Mouse (Mus musculus): ENCODE data around the gene Bcl2l12.
A peak's percentile ranks its signal among the peaks of the same experiment; 100 is the strongest.

Gene Bcl2l12

DNA sequence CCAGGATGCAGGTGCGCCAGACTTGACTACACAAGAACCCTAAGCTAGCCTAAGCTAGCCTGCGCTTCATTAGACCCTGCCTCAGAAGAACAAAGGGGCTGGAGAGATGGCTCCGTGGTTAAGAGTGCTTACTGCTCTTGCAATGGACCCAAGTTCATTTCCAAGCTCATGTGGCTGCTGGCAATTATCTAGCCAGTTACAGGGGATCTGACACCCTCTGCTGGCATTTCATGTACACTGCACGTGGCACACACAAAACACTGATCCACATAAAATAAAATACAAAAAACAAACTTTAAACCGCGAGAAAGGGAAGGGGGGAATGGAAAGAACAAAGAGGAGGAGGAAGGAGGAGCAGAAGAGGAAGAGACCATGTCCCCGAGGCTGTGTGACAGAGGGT lies 40.3 kb downstream of the Bcl2l12 start:
- DNase-seq = peak; percentile 65

DNA sequence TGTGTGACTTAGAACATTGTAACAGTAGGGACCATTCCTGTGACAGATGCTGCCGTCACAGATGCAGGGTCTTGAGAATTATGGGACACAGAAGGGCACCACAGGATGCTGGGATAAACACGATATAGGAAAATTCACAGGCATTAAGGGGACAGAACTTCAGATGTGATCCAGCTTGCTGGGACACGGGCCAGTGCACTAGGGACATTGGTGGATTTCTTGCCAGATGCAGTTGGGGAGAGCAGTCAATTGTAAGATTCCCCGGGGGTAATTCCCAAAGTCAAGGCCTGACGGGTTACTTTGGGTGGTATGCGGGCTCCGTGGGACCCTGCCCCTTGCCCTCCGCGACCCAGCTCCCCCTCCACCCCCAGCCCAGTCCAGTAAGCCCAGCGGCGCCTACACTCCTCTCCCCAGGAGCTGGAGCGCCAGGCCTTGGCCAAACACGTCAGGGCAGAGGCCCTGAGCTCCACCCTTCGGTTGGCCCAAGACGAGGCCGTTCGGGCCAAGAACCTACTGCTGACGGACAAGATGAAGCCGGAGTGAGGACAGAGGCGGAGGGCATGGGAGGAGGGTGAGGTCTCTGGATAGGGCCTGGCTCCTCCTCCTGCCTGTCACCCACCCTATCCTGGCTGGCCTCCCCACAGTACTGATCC lies 41.2 kb downstream of the Bcl2l12 start:
- no peak for DNase-seq

DNA sequence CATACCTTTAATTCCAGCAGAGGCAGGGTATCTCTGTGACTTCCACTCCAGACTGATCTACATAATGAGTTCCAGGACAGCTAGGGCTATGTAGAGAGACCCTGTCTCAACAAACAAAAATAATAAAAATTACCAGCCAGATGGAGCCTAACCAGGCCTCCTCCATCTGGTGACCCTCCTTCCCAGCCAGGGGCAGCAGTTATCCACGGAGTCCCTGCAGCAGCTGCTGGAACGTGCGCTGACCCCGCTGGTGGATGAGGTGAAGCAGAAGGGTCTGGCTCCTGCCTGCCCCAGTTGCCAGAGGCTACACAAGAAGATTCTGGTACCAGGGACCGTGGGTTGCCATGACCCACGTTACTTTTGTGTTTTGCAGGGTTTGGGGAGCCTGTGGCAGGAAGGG lies 42.2 kb downstream of the Bcl2l12 start:
- no peak for DNase-seq

DNA sequence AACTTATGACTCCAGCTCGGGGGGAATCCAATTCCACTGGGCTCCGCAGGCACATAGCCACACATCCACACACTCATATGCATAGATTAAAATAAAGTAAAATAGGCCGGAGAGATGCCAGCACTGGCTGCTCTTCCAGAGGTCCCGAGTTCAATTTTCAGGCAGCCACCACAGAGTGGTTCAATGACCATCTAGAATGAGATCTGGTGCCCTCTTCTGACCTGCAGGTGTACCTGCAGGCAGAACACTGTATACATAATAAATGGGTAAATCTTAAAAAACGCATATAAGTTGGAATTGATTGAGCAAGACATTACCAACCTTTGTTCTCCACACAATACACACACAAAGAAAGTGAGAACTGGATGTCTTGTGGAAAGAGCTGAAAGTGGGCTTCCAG lies 42.9 kb downstream of the Bcl2l12 start:
- peak; percentile 49 for DNase-seq

DNA sequence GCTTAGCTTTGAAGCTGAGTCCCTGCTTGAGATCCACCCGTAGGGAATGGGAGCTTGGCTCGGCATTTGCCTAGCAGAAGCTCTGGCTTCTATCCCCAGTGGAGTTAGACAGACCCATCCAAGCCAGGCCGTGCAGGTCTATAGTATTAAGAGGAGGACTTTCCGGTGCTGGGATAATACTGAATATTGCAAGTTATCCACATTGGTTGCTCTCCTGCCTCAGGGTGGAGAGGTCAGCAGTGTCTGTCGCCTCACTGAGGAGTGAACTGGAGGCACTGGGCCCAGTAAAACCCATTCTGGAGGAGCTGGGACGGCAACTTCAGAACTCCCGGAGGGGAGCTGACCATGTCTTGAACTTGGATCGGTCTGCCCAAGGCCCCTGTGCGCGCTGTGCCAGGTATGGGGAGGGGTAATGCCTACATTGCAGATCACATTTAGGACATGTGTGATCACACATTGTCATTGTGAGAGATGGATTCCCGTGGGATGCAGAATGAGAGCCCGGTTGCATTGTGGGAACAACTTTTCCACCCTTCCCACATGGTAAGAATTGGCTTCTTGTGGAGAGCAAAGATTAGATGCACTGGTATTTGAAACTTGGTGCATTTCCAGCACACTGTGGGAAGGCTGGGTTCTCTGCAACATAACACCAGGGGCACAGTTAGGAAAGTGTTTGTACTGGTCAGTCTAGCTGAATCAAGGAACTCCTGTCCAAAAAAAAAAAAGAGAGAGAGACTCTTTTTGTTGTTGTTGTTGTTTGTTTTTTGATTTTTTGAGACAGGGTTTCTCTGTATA lies 44.2 kb downstream of the Bcl2l12 start:
- no peak for DNase-seq

DNA sequence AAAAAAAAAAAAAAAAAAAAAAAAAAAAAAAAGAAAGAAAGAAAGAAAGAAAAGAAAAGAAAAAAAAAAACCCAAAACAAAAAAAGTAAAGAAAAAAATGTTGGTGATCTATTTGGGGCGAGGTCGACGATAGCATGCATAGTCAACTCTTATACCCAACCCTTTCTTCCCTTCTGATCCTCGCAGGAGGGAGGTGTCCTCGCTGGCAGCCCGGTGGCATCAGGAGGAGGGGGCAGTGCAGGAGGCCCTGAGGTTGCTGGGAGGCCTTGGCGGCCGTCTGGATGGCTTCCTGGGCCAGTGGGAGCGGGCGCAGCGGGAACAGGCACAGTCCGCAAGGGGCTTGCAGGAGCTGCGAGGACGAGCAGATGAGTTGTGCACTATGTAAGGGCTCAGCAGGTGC lies 45.0 kb downstream of the Bcl2l12 start:
- no peak for DNase-seq

DNA sequence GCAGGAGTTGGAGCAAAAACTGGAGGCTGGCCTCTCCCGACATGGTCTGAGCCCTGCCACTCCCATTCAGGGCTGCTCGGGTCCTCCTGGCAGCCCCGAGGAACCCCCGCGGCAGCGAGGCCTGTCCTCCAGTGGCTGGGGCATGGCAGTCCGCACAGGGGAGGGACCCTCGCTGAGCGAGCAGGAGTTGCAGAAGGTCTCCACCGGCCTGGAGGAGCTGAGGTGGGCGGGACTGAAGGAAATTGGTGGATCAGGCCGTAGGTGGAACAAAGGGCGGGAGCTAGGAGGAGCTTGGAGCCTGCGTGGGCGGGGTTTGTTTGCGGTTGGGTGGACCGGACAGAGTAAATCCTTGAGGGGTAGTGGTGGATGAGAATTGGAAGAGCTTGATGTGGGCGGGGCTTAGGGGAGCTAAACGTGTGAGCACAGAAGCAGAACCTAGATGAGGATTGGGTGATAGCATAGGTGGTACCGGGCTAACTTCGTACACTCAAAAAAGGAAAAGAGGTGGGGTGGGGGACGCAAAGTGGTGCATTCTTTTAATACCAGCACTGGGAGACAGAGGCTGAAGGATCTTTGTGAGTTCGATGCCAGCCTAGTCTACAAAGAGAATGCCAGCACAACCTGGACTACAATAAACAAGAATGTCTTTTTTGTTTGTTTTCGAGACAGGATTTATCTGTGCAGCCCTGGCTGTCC lies 45.8 kb downstream of the Bcl2l12 start:
- DNase-seq = peak; percentile 96

DNA sequence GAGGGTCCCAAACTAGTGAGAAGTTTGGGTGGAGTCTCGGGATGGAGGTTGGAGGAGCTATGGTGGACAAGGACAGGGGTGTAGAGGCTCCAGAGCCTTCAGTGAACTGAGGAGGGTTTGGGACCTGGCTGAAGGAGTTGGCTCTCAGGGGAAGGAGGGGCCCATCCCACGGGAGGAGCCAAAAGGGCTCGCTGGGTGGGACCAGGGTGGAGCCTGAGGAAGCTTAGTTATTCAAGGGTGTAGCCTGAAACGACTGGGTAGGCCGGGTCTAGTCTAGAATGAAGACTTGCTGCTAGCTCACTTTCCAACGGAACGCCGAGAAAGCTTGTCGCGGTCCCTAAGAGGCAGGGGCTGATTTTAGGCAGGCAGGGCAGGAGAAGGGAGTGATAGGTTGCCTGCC lies 46.6 kb downstream of the Bcl2l12 start:
- peak; percentile 74 for DNase-seq

DNA sequence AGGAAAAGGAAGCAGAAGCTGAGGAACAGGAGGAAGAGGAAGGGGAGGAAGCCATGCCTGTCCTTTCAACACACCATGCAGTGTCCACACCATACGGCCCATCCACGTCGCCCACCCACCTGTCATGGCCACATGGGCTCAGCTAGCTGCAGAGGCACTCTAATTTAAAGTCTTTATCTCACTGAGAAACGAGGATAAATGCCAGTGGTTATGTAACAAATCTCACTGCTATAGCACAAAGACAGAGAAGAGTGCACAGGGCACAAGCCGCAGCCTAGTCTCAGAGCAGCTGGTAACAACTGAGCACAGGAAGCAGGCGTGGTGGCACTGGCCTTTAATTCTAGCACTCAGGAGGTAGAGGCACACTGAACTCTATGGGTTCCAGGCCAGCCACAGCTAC lies 48.6 kb downstream of the Bcl2l12 start:
- no peak for DNase-seq

DNA sequence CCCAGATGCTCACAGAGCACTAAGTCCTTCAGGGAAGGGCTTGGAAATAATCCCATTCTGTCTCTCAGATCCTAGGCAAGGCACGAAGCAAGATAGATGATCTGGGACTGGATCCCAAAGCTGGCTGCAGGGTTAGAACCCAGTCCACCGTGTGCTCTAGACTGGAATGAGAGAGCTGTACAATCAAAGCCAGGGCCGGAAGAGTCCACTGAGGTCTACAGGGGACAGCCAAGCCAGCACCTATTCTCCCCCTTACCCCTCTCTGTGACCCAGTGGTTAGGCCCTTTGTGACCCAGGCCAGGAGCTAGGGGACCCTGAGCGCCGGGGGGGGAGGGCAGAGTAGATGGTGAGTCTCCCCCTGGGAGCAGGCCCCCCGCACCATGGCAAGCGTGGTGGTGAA lies 55.6 kb downstream of the Bcl2l12 start, which contains the start of gene Tsks:
Gene Tsks, plus strand, starts transcription at position 301 of the 400 bp plus-strand sequence.
- no peak for DNase-seq
